Comparison of ENCODE assay signal across 23 mouse cellular contexts in the genomic region with DNA sequence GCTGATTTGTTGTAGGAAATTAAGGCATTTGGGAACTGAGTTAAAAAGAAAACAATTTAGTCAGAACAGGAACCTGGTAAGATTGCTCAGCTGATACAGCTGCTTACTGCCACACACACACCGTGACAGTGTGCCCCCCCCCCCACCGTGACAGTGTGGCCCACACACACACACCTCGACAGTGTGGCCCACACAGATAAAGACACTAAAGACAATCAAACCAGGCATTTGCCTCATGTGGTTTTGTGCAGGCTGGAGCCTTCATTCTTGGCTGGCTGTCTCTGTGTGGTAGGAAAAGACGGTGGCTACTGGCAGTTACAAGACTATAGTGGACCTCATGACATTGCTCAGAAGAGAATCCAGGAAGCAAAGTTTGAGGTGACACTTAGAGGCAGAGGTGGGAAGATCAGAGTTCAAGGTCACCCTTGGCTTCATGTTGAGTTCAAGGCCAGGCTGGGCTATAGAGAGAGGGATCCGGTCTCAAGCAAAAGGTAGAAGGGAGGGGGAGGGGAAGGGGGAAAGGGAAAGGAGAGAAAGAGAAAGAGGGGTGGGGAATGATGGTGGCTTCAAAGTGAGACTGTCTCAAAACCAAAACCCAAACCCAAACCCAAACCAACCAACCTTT. TPM values are rescaled to one million over a fixed set of nuclear protein-coding genes. Genes with fewer than 3 reads are reported as not detected.
DNase-seq lines count a peak whose midpoint lies in the region; ATAC-seq and TF ChIP-seq lines count a peak whose summit lies in the region.
"Had no signal": no experiment of that assay in that cellular context is flagged by ENCODE, and none has a peak within 500 bp of the region (broad histone marks: within the 10 kb centered on the region; RNA-seq: fewer than 3 reads in every experiment).

No protein-coding gene starts in this region.

- H3K9ac ChIP-seq in ES-Bruce4 (ENCODE audit: low read depth, poor library complexity, severe bottlenecking), result no peak overlapping the region
- H3K9ac ChIP-seq in liver, postnatal 0 days (replicated peaks), result no peak overlapping the region
- no peak overlapping the region for H3K9ac ChIP-seq in kidney, embryonic 16.5 days (replicated peaks; ENCODE audit: low read length)
- H3K9ac ChIP-seq: embryonic facial prominence, embryonic 12.5 days; forebrain, embryonic 15.5 days had no signal

- H3K36me3 ChIP-seq in ES-Bruce4 (ENCODE audit: control insufficient read depth, insufficient read depth, low read length, poor library complexity, severe bottlenecking), result peaks cover 28% of the 10 kb centered on the region
- no peaks in the 10 kb centered on the region for H3K36me3 ChIP-seq in liver, postnatal 0 days (replicated peaks; ENCODE audit: insufficient read depth, low read length)
- H3K36me3 ChIP-seq in kidney, embryonic 16.5 days (ENCODE audit: insufficient read depth, low read length), result no peaks in the 10 kb centered on the region
- peaks cover 52% of the 10 kb centered on the region for H3K36me3 ChIP-seq in forebrain, embryonic 10.5 days (replicated peaks)
- H3K36me3 ChIP-seq: forebrain, embryonic 15.5 days had no signal

- ATAC-seq in liver, postnatal 0 days, result peak; percentile 53
- ATAC-seq in kidney, embryonic 16.5 days (ENCODE audit: low FRiP score, low TSS enrichment), result no peak
- ATAC-seq: forebrain, embryonic 15.5 days; midbrain, embryonic 16.5 days; Patski had no signal

- peaks cover 2% of the 10 kb centered on the region for H3K4me1 ChIP-seq in ES-Bruce4 (ENCODE audit: control insufficient read depth, insufficient read depth, low read length)
- H3K4me1 ChIP-seq in liver, postnatal 0 days (ENCODE audit: insufficient read depth), result no peaks in the 10 kb centered on the region
- no peaks in the 10 kb centered on the region for H3K4me1 ChIP-seq in kidney, embryonic 16.5 days (ENCODE audit: insufficient read depth, low read length)
- 0 out of 2 replicates have a peak, but pooled peaks cover 14% of the 10 kb centered on the region for H3K4me1 ChIP-seq in forebrain, embryonic 10.5 days
- H3K4me1 ChIP-seq: embryonic facial prominence, embryonic 12.5 days; forebrain, embryonic 15.5 days; limb, embryonic 10.5 days had no signal

- H3K27me3 ChIP-seq in ES-Bruce4 (ENCODE audit: control insufficient read depth, insufficient read depth, low read length, poor library complexity, severe bottlenecking), result no peaks in the 10 kb centered on the region
- no peaks in the 10 kb centered on the region for H3K27me3 ChIP-seq in liver, postnatal 0 days (ENCODE audit: insufficient read depth, low read length)
- H3K27me3 ChIP-seq in kidney, embryonic 16.5 days (ENCODE audit: insufficient read depth, low read length), result no peaks in the 10 kb centered on the region
- no peaks in the 10 kb centered on the region for H3K27me3 ChIP-seq in forebrain, embryonic 10.5 days (ENCODE audit: poor library complexity, severe bottlenecking)
- H3K27me3 ChIP-seq: embryonic facial prominence, embryonic 12.5 days; forebrain, embryonic 15.5 days; Patski had no signal

- H3K4me3 ChIP-seq in ES-Bruce4 (ENCODE audit: low read depth, low read length), result no peak overlapping the region
- H3K4me3 ChIP-seq in liver, postnatal 0 days (ENCODE audit: low read depth, low read length), result no peak overlapping the region
- no peak overlapping the region for H3K4me3 ChIP-seq in kidney, embryonic 16.5 days (ENCODE audit: low read length)
- no peak overlapping the region for H3K4me3 ChIP-seq in forebrain, embryonic 10.5 days
- H3K4me3 ChIP-seq: embryonic facial prominence, embryonic 12.5 days; erythroblast, embryonic 14.5 days; forebrain, embryonic 15.5 days; limb, embryonic 10.5 days had no signal

- no peak overlapping the region for H3K4me2 ChIP-seq in liver, postnatal 0 days (ENCODE audit: low read depth, low read length)
- no peak overlapping the region for H3K4me2 ChIP-seq in kidney, embryonic 16.5 days (replicated peaks; ENCODE audit: low read depth, low read length)
- H3K4me2 ChIP-seq: embryonic facial prominence, embryonic 12.5 days; forebrain, embryonic 15.5 days had no signal

- DNase-seq in R1 (ENCODE audit: low read depth, low spot score) (peak; percentile 79), liver (peak; percentile 23)
- DNase-seq in liver, postnatal 0 days, result no peak
- DNase-seq in forebrain, embryonic 10.5 days (ENCODE audit: extremely low spot score, low spot score), result no peak
- DNase-seq in thymus, postnatal 36 days, result no peak
- DNase-seq in urinary bladder, adult 2 months (ENCODE audit: low spot score), result no peak
- DNase-seq: cerebellum, adult 8-10 months; gastrocnemius, postnatal 25 days; kidney, adult 8-10 months; kidney, postnatal 25 days; layer of hippocampus, adult 9-11 months; lung, adult 18-20 months; lung, postnatal 14 days; right cerebral cortex, postnatal 4 days; thymus, postnatal 14 days had no signal

- 43% methylated on average over 5 of the region's 5 CpGs for WGBS in liver, postnatal 0 days (ENCODE audit: insufficient replicate concordance)
- WGBS in kidney, embryonic 16.5 days, result 83% methylated on average over 5 of the region's 5 CpGs
- 85% methylated on average over 5 of the region's 5 CpGs for WGBS in forebrain, embryonic 10.5 days

- TF ChIP-seq EP300 in ES-Bruce4 (IDR thresholded peaks at IDR 0.05; ENCODE audit: insufficient read depth, low read depth, low read length), result no peak
- no peak for TF ChIP-seq EP300 in liver, postnatal 0 days (IDR thresholded peaks at IDR 0.05; ENCODE audit: low read depth)

- H3K27ac ChIP-seq in ES-Bruce4 (ENCODE audit: insufficient read depth, low read length), result peak overlapping the region; percentile 14; the same call in 1 of the 2 replicates
- H3K27ac ChIP-seq in liver, postnatal 0 days (ENCODE audit: low read depth), result no peak overlapping the region
- no peak overlapping the region for H3K27ac ChIP-seq in kidney, embryonic 16.5 days (ENCODE audit: low read length)
- no peak overlapping the region for H3K27ac ChIP-seq in forebrain, embryonic 10.5 days
- H3K27ac ChIP-seq: embryonic facial prominence, embryonic 12.5 days; forebrain, embryonic 15.5 days; limb, embryonic 10.5 days had no signal

- no peaks in the 10 kb centered on the region for H3K9me3 ChIP-seq in ES-Bruce4 (replicated peaks; ENCODE audit: control insufficient read depth, insufficient read depth, low read length, poor library complexity, severe bottlenecking)
- no peaks in the 10 kb centered on the region for H3K9me3 ChIP-seq in liver, postnatal 0 days (ENCODE audit: low read length)
- no peaks in the 10 kb centered on the region for H3K9me3 ChIP-seq in kidney, embryonic 16.5 days (ENCODE audit: low read length)
- H3K9me3 ChIP-seq in forebrain, embryonic 10.5 days, result no peaks in the 10 kb centered on the region
- H3K9me3 ChIP-seq: embryonic facial prominence, embryonic 12.5 days; forebrain, embryonic 15.5 days; limb, embryonic 10.5 days had no signal

- no peak for TF ChIP-seq POLR2A in ES-Bruce4 (IDR thresholded peaks at IDR 0.05; ENCODE audit: insufficient read depth, low read length)

- TF ChIP-seq CTCF in ES-Bruce4 (IDR thresholded peaks at IDR 0.05; ENCODE audit: low read depth, low read length), result no peak
- no peak for TF ChIP-seq CTCF in liver, postnatal 0 days (IDR thresholded peaks at IDR 0.05; ENCODE audit: low read depth)

RNA-seq across cellular contexts. Expression of a gene that starts 24.7 kb away (rescaled TPM):
- polyA plus RNA-seq in ES-Bruce4 (2011; ENCODE audit: insufficient read depth, insufficient read length, low read depth, missing spikeins), result 22.0 and 22.3 TPM in 2 replicates
- polyA plus RNA-seq in liver, postnatal 0 days (2015; fragmentation: Nextera tagmentation; extraction: Ambion mirVana), result 1.8 and 2.1 TPM in 2 replicates
- 11.7 and 12.0 TPM in 2 replicates for polyA plus RNA-seq in kidney, embryonic 16.5 days (2015; fragmentation: Nextera tagmentation; extraction: Ambion mirVana)
- polyA plus RNA-seq in forebrain, embryonic 10.5 days (2016; fragmentation: Nextera tagmentation; extraction: Ambion mirVana), result 18.6 and 18.7 TPM in 2 replicates
- polyA plus RNA-seq in urinary bladder, adult 2 months (2012; rRNA removed), result 5.6 and 5.9 TPM in 2 replicates
- polyA plus RNA-seq: erythroblast, embryonic 14.5 days had no signal

RNA-seq across cellular contexts. Expression of a gene that starts 26.9 kb away (rescaled TPM):
- polyA plus RNA-seq in ES-Bruce4 (2011; ENCODE audit: insufficient read depth, insufficient read length, low read depth, missing spikeins), result 64.2 and 66.4 TPM in 2 replicates
- polyA plus RNA-seq in liver, postnatal 0 days (2015; fragmentation: Nextera tagmentation; extraction: Ambion mirVana), result 162 and 173 TPM in 2 replicates
- polyA plus RNA-seq in kidney, embryonic 16.5 days (2015; fragmentation: Nextera tagmentation; extraction: Ambion mirVana), result 197 and 202 TPM in 2 replicates
- 204 and 213 TPM in 2 replicates for polyA plus RNA-seq in forebrain, embryonic 10.5 days (2016; fragmentation: Nextera tagmentation; extraction: Ambion mirVana)
- polyA plus RNA-seq in urinary bladder, adult 2 months (2012; rRNA removed), result 94.5 and 112 TPM in 2 replicates

RNA-seq across cellular contexts. Expression of a gene that starts 33.7 kb away (rescaled TPM):
- polyA plus RNA-seq in ES-Bruce4 (2011; ENCODE audit: insufficient read depth, insufficient read length, low read depth, missing spikeins), result 16.8 and 18.2 TPM in 2 replicates
- polyA plus RNA-seq in liver, postnatal 0 days (2015; fragmentation: Nextera tagmentation; extraction: Ambion mirVana), result 0.56 and 1.0 TPM in 2 replicates
- polyA plus RNA-seq in kidney, embryonic 16.5 days (2015; fragmentation: Nextera tagmentation; extraction: Ambion mirVana), result 20.7 and 24.6 TPM in 2 replicates
- polyA plus RNA-seq in forebrain, embryonic 10.5 days (2016; fragmentation: Nextera tagmentation; extraction: Ambion mirVana), result 23.1 and 23.2 TPM in 2 replicates
- 8.1 and 9.2 TPM in 2 replicates for polyA plus RNA-seq in urinary bladder, adult 2 months (2012; rRNA removed)

RNA-seq across cellular contexts. Expression of a gene that starts 43.8 kb away (rescaled TPM):
- 306 and 325 TPM in 2 replicates for polyA plus RNA-seq in ES-Bruce4 (2011; ENCODE audit: insufficient read depth, insufficient read length, low read depth, missing spikeins)
- polyA plus RNA-seq in liver, postnatal 0 days (2015; fragmentation: Nextera tagmentation; extraction: Ambion mirVana), result 47.5 and 48.2 TPM in 2 replicates
- 213 and 217 TPM in 2 replicates for polyA plus RNA-seq in kidney, embryonic 16.5 days (2015; fragmentation: Nextera tagmentation; extraction: Ambion mirVana)
- polyA plus RNA-seq in forebrain, embryonic 10.5 days (2016; fragmentation: Nextera tagmentation; extraction: Ambion mirVana), result 270 and 285 TPM in 2 replicates
- 65.4 and 82.7 TPM in 2 replicates for polyA plus RNA-seq in urinary bladder, adult 2 months (2012; rRNA removed)

RNA-seq across cellular contexts. Expression of a gene that starts 43.8 kb away (rescaled TPM):
- polyA plus RNA-seq in ES-Bruce4 (2011; ENCODE audit: insufficient read depth, insufficient read length, low read depth, missing spikeins), result 10.3 and 10.7 TPM in 2 replicates
- 5.1 and 5.4 TPM in 2 replicates for polyA plus RNA-seq in liver, postnatal 0 days (2015; fragmentation: Nextera tagmentation; extraction: Ambion mirVana)
- polyA plus RNA-seq in kidney, embryonic 16.5 days (2015; fragmentation: Nextera tagmentation; extraction: Ambion mirVana), result 26.8 and 27.9 TPM in 2 replicates
- polyA plus RNA-seq in forebrain, embryonic 10.5 days (2016; fragmentation: Nextera tagmentation; extraction: Ambion mirVana), result 26.7 and 27.5 TPM in 2 replicates
- polyA plus RNA-seq in urinary bladder, adult 2 months (2012; rRNA removed), result 13.9 and 15.9 TPM in 2 replicates

Comparison
In these comparisons a context has a peak if more than half of its experiments do, and no peak if none do; other contexts are left out.
1. DNase-seq: peak in R1 (single experiment) and liver (single experiment); none in liver, postnatal 0 days (single experiment), forebrain, embryonic 10.5 days (single experiment), thymus, postnatal 36 days (0 of 2) and urinary bladder, adult 2 months (single experiment).